Mouse (Mus musculus): ENCODE results near the gene Gapdh.

Gene Gapdh

GRCm38 (mm10) chr6:125156491-125156890, 9.8 kb downstream of the Gapdh start:
- in situ Hi-C loops (cut with MboI; ENCODE audit: low pct_unique_long_range_greater_than_20kb in 1 of 2, low sequenced_read_pairs in 2 of 2, unreplicated experiment in 1 of 2), result no loop called here

- in situ Hi-C loops (cut with MboI; ENCODE audit: low pct_unique_long_range_greater_than_20kb in 1 of 2, low sequenced_read_pairs in 2 of 2, unreplicated experiment in 1 of 2), result no loop called here
Observed at GRCm38 (mm10) chr6:125155262-125155661, 11.0 kb downstream of the Gapdh start.

DNA sequence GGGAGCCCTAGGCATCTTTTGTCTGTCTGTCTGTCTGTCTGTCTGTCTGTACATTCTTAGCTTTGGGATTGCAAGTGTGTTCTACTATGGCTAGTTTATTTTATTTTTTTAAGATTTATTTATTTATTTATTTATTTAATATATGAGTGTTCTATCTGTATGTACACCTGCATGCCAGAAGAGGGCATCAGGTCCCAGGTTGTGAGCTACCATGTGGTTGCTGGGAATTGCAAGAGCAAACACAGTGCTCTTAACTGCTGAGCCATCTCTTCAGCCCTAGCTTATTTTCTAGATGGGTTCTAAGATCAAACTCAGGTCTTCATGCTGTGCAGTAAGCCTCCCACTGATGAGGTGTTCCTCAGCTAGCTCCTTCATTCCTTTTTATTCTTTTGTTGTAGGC, 11.7 kb downstream of the Gapdh start:
- in situ Hi-C loops (cut with MboI; ENCODE audit: low pct_unique_long_range_greater_than_20kb in 1 of 2, low sequenced_read_pairs in 2 of 2, unreplicated experiment in 1 of 2), result no loop called here

- in situ Hi-C loops (cut with MboI; ENCODE audit: low pct_unique_long_range_greater_than_20kb in 1 of 2, low sequenced_read_pairs in 2 of 2, unreplicated experiment in 1 of 2), result no loop called here
Observed at GRCm38 (mm10) chr6:125153682-125154081, 12.6 kb downstream of the Gapdh start.

GRCm38 (mm10) chr6:125153018-125153389, 13.3 kb downstream of the Gapdh start:
- in situ Hi-C loops (cut with MboI; ENCODE audit: low pct_unique_long_range_greater_than_20kb in 1 of 2, low sequenced_read_pairs in 2 of 2, unreplicated experiment in 1 of 2), result no loop called here

GRCm38 (mm10) chr6:125152212-125153017, 13.9 kb downstream of the Gapdh start:
- in situ Hi-C loops (cut with MboI; ENCODE audit: low pct_unique_long_range_greater_than_20kb in 1 of 2, low sequenced_read_pairs in 2 of 2, unreplicated experiment in 1 of 2), result no loop called here

GRCm38 (mm10) chr6:125149569-125149950, 16.7 kb downstream of the Gapdh start:
- in situ Hi-C loops (cut with MboI; ENCODE audit: low pct_unique_long_range_greater_than_20kb in 1 of 2, low sequenced_read_pairs in 2 of 2, unreplicated experiment in 1 of 2), result no loop called here

DNA sequence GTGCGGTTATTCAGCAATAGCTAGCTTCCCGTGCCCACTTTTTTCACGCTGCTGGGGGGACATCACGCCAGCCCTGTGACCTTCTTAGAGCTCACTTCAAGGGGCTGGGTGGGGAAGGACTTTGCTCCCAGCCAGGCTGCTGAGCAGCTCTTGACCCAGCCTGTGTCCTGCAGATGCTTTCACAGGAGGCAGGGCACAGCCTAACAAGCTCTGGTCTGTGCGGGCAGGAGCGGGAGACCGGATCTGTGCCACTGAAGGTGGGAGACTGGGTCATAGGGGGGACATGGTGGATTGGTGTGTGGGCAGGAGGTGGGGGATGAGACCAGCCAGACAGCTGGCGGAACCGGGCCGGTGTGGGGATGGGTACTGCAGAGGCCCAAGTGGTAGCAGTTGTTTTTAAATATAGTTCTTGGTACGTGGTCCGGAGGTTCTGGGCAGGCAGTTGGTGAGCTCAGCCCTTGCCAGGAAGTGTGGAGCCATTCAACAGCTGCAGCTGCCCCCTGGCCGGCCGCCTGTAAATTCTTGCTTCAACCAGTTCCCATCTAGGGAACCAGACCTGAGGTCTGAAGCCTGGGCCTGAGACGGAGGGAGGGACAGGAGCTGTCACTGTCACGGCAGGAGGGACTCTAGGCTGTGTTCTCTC, 17.2 kb downstream of the Gapdh start:
- in situ Hi-C loops (cut with MboI; ENCODE audit: low pct_unique_long_range_greater_than_20kb in 1 of 2, low sequenced_read_pairs in 2 of 2, unreplicated experiment in 1 of 2), result no loop called here

- in situ Hi-C loops (cut with MboI; ENCODE audit: low pct_unique_long_range_greater_than_20kb in 1 of 2, low sequenced_read_pairs in 2 of 2, unreplicated experiment in 1 of 2), result no loop called here
Observed at GRCm38 (mm10) chr6:125148251-125148925, 17.9 kb downstream of the Gapdh start.

- in situ Hi-C loops (cut with MboI; ENCODE audit: low pct_unique_long_range_greater_than_20kb in 1 of 2, low sequenced_read_pairs in 2 of 2, unreplicated experiment in 1 of 2), result no loop called here
Observed at GRCm38 (mm10) chr6:125147329-125147728, 18.9 kb downstream of the Gapdh start.

DNA sequence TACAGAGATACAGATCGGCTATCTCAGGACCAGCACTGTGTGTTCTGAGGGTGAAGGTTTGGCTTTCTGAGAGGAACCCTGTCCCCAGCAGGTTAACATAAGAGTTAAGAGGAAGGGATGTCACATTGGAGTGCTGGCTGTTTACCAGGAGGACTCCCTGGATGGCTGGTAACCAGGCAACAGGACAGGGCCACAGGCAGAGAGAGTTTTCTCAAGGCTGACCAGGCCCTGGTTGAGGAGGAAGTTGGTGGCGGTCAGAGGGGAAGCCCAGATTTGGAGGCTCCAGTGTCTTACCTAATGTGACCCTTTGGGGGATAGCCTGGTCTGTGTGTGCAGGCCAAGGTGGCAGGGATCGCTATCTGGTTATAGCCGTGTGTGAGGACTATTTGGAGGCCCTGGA, 19.5 kb downstream of the Gapdh start:
- in situ Hi-C loops (cut with MboI; ENCODE audit: low pct_unique_long_range_greater_than_20kb in 1 of 2, low sequenced_read_pairs in 2 of 2, unreplicated experiment in 1 of 2), result no loop called here

GRCm38 (mm10) chr6:125146148-125146547, 20.1 kb downstream of the Gapdh start:
- in situ Hi-C loops (cut with MboI; ENCODE audit: low pct_unique_long_range_greater_than_20kb in 1 of 2, low sequenced_read_pairs in 2 of 2, unreplicated experiment in 1 of 2), result no loop called here

GRCm38 (mm10) chr6:125145479-125145951, 20.8 kb downstream of the Gapdh start:
- in situ Hi-C loops (cut with MboI; ENCODE audit: low pct_unique_long_range_greater_than_20kb in 1 of 2, low sequenced_read_pairs in 2 of 2, unreplicated experiment in 1 of 2), result no loop called here

DNA sequence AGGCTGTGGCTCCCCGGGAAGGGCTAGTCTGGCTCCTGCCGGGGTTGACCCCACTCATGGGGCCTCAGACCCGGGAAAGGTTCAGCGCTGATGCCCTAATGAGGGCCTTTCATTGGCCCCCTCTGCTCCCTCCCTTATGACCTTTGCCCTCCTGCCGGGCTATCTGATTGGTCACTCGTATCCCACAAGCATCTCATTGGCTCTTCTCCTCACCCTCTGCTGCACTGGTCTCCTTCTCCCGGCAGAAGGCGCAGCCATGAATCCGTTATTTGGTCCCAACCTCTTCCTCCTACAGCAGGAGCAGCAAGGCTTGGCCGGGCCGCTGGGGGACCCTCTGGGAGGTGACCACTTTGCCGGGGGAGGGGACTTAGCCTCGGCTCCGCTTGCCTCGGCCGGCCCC, 21.3 kb downstream of the Gapdh start, which contains the start of gene Iffo1:
Gene Iffo1, plus strand, starts transcription at position 241 of the 400 bp plus-strand sequence.
- in situ Hi-C loops (cut with MboI; ENCODE audit: low pct_unique_long_range_greater_than_20kb in 1 of 2, low sequenced_read_pairs in 2 of 2, unreplicated experiment in 1 of 2), result no loop called here

- in situ Hi-C loops (cut with MboI; ENCODE audit: low pct_unique_long_range_greater_than_20kb in 1 of 2, low sequenced_read_pairs in 2 of 2, unreplicated experiment in 1 of 2), result no loop called here
Observed at GRCm38 (mm10) chr6:125143904-125144303, 22.4 kb downstream of the Gapdh start.

DNA sequence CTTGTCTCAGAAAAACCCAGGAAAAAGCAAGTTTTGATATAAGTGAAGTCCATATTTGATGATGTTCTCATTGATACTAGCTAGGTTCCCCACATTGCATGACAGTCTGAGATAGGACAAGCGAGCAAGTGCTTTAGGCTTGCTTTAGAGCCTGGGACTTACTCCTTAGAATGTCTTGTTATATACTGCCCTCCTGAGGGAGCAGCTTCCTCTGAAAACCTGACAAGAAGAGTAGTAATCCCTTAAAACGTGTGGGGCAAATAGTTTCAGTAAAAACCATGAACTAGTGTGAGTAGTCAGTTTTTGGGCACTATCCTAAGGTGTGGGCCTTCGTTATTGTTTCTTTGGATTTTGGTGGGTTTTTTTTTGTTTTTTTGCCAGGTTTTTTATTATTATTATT, 23.1 kb downstream of the Gapdh start:
- in situ Hi-C loops (cut with MboI; ENCODE audit: low pct_unique_long_range_greater_than_20kb in 1 of 2, low sequenced_read_pairs in 2 of 2, unreplicated experiment in 1 of 2), result no loop called here

- in situ Hi-C loops (cut with MboI; ENCODE audit: low pct_unique_long_range_greater_than_20kb in 1 of 2, low sequenced_read_pairs in 2 of 2, unreplicated experiment in 1 of 2), result no loop called here
Observed at GRCm38 (mm10) chr6:125142436-125142835, 23.8 kb downstream of the Gapdh start.

DNA sequence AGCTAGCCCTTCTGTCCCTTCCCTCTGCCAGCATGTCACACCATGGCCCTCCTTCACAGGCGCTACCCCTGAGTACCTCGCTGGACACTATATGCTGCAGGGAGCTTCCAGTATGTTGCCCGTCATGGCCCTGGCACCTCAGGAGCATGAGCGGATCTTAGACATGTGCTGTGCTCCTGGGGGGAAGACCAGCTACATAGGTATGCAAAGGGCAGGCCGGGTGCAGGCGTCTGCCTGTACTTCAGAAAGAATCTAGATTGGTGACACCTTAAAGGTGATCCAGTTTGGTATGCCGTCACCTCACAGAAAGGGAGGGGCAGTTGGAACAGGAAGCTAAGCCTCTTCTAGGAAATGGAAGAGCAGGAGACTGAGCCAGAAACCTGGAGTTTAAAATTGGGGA, 26.5 kb downstream of the Gapdh start:
- in situ Hi-C loops (cut with MboI; ENCODE audit: low pct_unique_long_range_greater_than_20kb in 1 of 2, low sequenced_read_pairs in 2 of 2, unreplicated experiment in 1 of 2), result no loop called here

DNA sequence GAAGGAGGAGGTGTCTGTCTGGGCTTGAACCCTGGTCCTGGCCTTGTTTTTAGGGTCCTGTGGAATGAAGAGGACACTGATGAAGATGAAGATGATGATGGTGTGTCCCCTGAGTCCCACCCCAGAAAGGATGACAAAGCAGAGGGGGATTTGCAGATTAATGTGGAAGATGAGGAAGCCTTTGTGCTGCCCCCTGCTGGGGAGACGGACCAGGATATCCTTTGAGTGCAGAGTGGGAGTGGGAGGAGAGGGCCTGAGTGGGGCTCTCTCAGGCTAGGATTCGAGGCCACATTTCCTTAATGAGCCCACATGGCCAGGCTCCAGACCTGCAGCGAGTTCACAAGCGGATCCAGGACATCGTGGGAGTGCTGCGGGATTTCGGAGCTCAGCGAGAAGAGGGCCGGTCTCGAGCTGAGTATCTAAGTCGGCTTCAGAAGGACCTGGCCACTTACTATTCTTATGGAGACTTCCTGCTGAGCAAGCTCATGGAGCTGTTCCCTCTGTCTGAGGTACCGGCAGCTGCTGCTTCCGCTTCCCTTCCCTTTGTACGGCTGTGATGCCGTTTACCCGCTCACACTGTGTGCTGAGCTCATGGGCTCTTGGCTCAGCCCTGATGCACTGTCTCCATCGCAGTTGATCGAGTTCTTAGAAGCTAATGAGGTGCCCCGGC, 29.1 kb downstream of the Gapdh start:
- in situ Hi-C loops (cut with MboI; ENCODE audit: low pct_unique_long_range_greater_than_20kb in 1 of 2, low sequenced_read_pairs in 2 of 2, unreplicated experiment in 1 of 2), result no loop called here

Measured in mouse embryonic stem cell (cell line).